Mouse (Mus musculus) kidney, adult 11 months (tissue): Measurements from ENCODE around the gene Crmp1.

Source experiments
- DNase-seq: peaks from one replicate; pipeline ENCODE4 v3.0.0; 2022

Gene Crmp1

GRCm38 (mm10) chr5:37241224-37241623 lies 516 bp upstream of the Crmp1 start:
- DNase-seq = no peak

GRCm38 (mm10) chr5:37242360-37243168 lies 824 bp downstream of the Crmp1 start:
- no peak for DNase-seq

- DNase-seq = no peak
These were observed 1.6 kb downstream of the Crmp1 start for GRCm38 (mm10) chr5:37243169-37243886.

GRCm38 (mm10) chr5:37244161-37244560 lies 2.4 kb downstream of the Crmp1 start:
- DNase-seq = no peak

GRCm38 (mm10) chr5:37244666-37245242 lies 3.0 kb downstream of the Crmp1 start:
- no peak for DNase-seq

- DNase-seq = no peak
These were observed 3.9 kb downstream of the Crmp1 start for GRCm38 (mm10) chr5:37245651-37246050.

- DNase-seq = no peak
These were observed 4.6 kb downstream of the Crmp1 start for GRCm38 (mm10) chr5:37246138-37246910.

GRCm38 (mm10) chr5:37247456-37247855 lies 5.7 kb downstream of the Crmp1 start:
- no peak for DNase-seq

- DNase-seq = no peak
These were observed 7.1 kb downstream of the Crmp1 start for GRCm38 (mm10) chr5:37248870-37249269.

- no peak for DNase-seq
These were observed 9.9 kb downstream of the Crmp1 start for GRCm38 (mm10) chr5:37251596-37251995.

GRCm38 (mm10) chr5:37252101-37252804 lies 10.5 kb downstream of the Crmp1 start:
- DNase-seq = no peak

GRCm38 (mm10) chr5:37254523-37254922 lies 12.8 kb downstream of the Crmp1 start:
- DNase-seq = no peak

GRCm38 (mm10) chr5:37256823-37257222 lies 15.1 kb downstream of the Crmp1 start:
- DNase-seq = no peak

GRCm38 (mm10) chr5:37257243-37257642 lies 15.5 kb downstream of the Crmp1 start:
- DNase-seq = no peak

GRCm38 (mm10) chr5:37261734-37262133 lies 20.0 kb downstream of the Crmp1 start:
- DNase-seq = no peak

GRCm38 (mm10) chr5:37263816-37264215 lies 22.1 kb downstream of the Crmp1 start:
- DNase-seq = no peak

- DNase-seq = no peak
These were observed 39.3 kb downstream of the Crmp1 start for GRCm38 (mm10) chr5:37281021-37281420.

GRCm38 (mm10) chr5:37288374-37288773 lies 46.6 kb downstream of the Crmp1 start:
- DNase-seq = no peak

GRCm38 (mm10) chr5:37289236-37289635 lies 47.5 kb downstream of the Crmp1 start:
- no peak for DNase-seq

- no peak for DNase-seq
These were observed 49.2 kb downstream of the Crmp1 start for GRCm38 (mm10) chr5:37290983-37291382.

GRCm38 (mm10) chr5:37296717-37297116 lies 55.0 kb downstream of the Crmp1 start:
- DNase-seq = no peak

GRCm38 (mm10) chr5:37298370-37298769 lies 56.6 kb downstream of the Crmp1 start:
- peak; percentile 9 for DNase-seq
